Comparison of ENCODE assay signal across 8 mouse cellular contexts in the genomic region with DNA sequence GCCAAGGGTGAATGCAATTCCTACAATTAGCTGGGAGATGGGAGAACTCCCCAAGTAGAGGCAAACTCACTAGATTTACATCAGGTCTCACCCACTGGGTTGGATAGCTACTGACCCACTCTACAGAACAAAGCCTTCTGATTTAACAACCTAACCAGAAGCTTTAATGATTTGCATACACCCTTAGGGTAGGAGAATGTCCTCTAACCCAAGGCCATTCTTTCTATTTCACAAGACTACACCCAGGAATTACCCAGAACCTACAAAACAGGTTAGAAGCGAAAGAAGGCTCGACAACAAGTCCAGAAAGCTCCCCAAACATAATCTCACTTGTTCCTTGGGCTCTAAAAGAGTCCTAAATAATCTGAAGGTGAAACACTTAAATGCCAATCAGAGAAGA. TPM values are rescaled to one million over a fixed set of nuclear protein-coding genes. Genes with fewer than 3 reads are reported as not detected.
A peak's percentile ranks its signal among the peaks of the same experiment; 100 is the strongest.
DNase-seq lines count a peak whose midpoint lies in the region; ATAC-seq and TF ChIP-seq lines count a peak whose summit lies in the region.

No protein-coding gene starts in this region.

- peak overlapping the region; percentile 96 for H3K4me2 ChIP-seq in limb, embryonic 12.5 days

- no peaks in the 10 kb centered on the region for H3K9me3 ChIP-seq in limb, embryonic 12.5 days

- peaks cover 14% of the 10 kb centered on the region for H3K27me3 ChIP-seq in limb, embryonic 12.5 days
- H3K27me3 ChIP-seq in small intestine, adult 2 months (ENCODE audit: control insufficient read depth, insufficient read depth, low read length): no peaks in the 10 kb centered on the region

- no peak for TF ChIP-seq POLR2A in embryonic fibroblast, embryonic 13.5 days (IDR thresholded peaks at IDR 0.05; ENCODE audit: low read depth, low read length)
- TF ChIP-seq POLR2A in small intestine, adult 2 months (IDR thresholded peaks at IDR 0.05; ENCODE audit: low read depth, low read length): no peak

- peaks cover 2% of the 10 kb centered on the region; the same call in 1 of the 2 replicates for H3K4me1 ChIP-seq in embryonic fibroblast, embryonic 13.5 days (ENCODE audit: control insufficient read depth, insufficient read depth, low read length)
- peaks cover 19% of the 10 kb centered on the region for H3K4me1 ChIP-seq in limb, embryonic 12.5 days (replicated peaks)
- H3K4me1 ChIP-seq in small intestine, adult 2 months (ENCODE audit: control insufficient read depth, insufficient read depth, insufficient read length, low read length): peaks cover 7% of the 10 kb centered on the region; the same call in 1 of the 2 replicates

- TF ChIP-seq CTCF in layer of hippocampus, adult 2 months (conservative IDR thresholded peaks at IDR 0.05): no peak
- TF ChIP-seq CTCF in embryonic fibroblast, embryonic 13.5 days (IDR thresholded peaks at IDR 0.05; ENCODE audit: borderline replicate concordance, insufficient read depth, low read length): no peak
- TF ChIP-seq CTCF in small intestine, adult 2 months (IDR thresholded peaks at IDR 0.05; ENCODE audit: extremely low read depth, insufficient read length, insufficient replicate concordance, low read depth, low read length): no peak

- no peak for DNase-seq in layer of hippocampus, adult 2 months (ENCODE audit: low spot score in 2 of 2)
- no peak for DNase-seq in layer of hippocampus, adult 9-11 months
- no peak for DNase-seq in adrenal gland, postnatal 4 days (ENCODE audit: low spot score in 2 of 2)
- DNase-seq in testis, postnatal 10 days (ENCODE audit: low spot score): no peak

- 71% methylated on average over 2 of the region's 2 CpGs for WGBS in limb, embryonic 12.5 days
- 24% methylated on average over 2 of the region's 2 CpGs for WGBS in small intestine, adult 2 months

- H3K27ac ChIP-seq in layer of hippocampus, adult 2 months: no peak overlapping the region
- H3K27ac ChIP-seq in embryonic fibroblast, embryonic 13.5 days (ENCODE audit: insufficient read depth, low read length): no peak overlapping the region
- no peak overlapping the region for H3K27ac ChIP-seq in limb, embryonic 12.5 days
- H3K27ac ChIP-seq in small intestine, adult 2 months (ENCODE audit: insufficient read depth, low read depth, low read length): peak overlapping the region; percentile 89

- no peak for ATAC-seq in limb, embryonic 12.5 days (ENCODE audit: insufficient number of reproducible peaks, insufficient read depth, low FRiP score, low TSS enrichment, low read depth)
- ATAC-seq in megakaryocyte-erythroid progenitor cell, adult 5-6 weeks (replicated peaks; ENCODE audit: low FRiP score, low TSS enrichment, poor library complexity, severe bottlenecking): no peak

- no peaks in the 10 kb centered on the region for H3K36me3 ChIP-seq in limb, embryonic 12.5 days
- no peaks in the 10 kb centered on the region for H3K36me3 ChIP-seq in small intestine, adult 2 months (ENCODE audit: control insufficient read depth, insufficient read depth, low read length)

- no peak overlapping the region for H3K9ac ChIP-seq in limb, embryonic 12.5 days (replicated peaks)

- peak overlapping the region; percentile 94; the same call in 1 of the 2 replicates for H3K4me3 ChIP-seq in layer of hippocampus, adult 2 months
- H3K4me3 ChIP-seq in embryonic fibroblast, embryonic 13.5 days (ENCODE audit: insufficient read depth, low read length): peak overlapping the region; percentile 95
- H3K4me3 ChIP-seq in limb, embryonic 12.5 days (replicated peaks): peak overlapping the region; percentile 70
- no peak overlapping the region for H3K4me3 ChIP-seq in small intestine, adult 2 months (ENCODE audit: low read depth, low read length)

RNA-seq across cellular contexts. Expression of gene Akap1, which starts 2.0 kb away (rescaled TPM):
- total RNA-seq in layer of hippocampus, adult 2 months (2021): 10 to 100 TPM; 38.9 to 40.3 TPM
- 24.2 and 25.5 TPM in 2 replicates for polyA plus RNA-seq in embryonic fibroblast, embryonic 13.5 days (2011; ENCODE audit: insufficient read length, low read depth, missing spikeins)
- 15.3 and 16.7 TPM in 2 replicates for polyA plus RNA-seq in limb, embryonic 12.5 days (2016; fragmentation: Nextera tagmentation; extraction: Ambion mirVana)
- polyA plus RNA-seq in small intestine, adult 2 months (2012; rRNA removed): 17.2 and 23.9 TPM in 2 replicates
- 23.5 and 24.4 TPM in 2 replicates for total RNA-seq in megakaryocyte-erythroid progenitor cell, adult 5-6 weeks (2014; fragmentation: Nextera tagmentation)
- 36.7 and 37.4 TPM in 2 replicates for total RNA-seq in megakaryocyte-erythroid progenitor cell, adult 5-6 weeks (2017)
- total RNA-seq in adrenal gland, postnatal 4 days (2021): 100 to 1,000 TPM in 1 of 2 experiments, 10 to 100 TPM in 1; 94.3 to 101 TPM
